Mouse (Mus musculus): Measurements from ENCODE around the gene Mpc1. TPM values are rescaled to one million over a fixed set of nuclear protein-coding genes. Genes with fewer than 3 reads are reported as not detected.

Mpc1 gene
- 290 and 317 TPM in 2 replicates for polyA plus RNA-seq (2015; fragmentation: Nextera tagmentation; extraction: Ambion mirVana)

DNA sequence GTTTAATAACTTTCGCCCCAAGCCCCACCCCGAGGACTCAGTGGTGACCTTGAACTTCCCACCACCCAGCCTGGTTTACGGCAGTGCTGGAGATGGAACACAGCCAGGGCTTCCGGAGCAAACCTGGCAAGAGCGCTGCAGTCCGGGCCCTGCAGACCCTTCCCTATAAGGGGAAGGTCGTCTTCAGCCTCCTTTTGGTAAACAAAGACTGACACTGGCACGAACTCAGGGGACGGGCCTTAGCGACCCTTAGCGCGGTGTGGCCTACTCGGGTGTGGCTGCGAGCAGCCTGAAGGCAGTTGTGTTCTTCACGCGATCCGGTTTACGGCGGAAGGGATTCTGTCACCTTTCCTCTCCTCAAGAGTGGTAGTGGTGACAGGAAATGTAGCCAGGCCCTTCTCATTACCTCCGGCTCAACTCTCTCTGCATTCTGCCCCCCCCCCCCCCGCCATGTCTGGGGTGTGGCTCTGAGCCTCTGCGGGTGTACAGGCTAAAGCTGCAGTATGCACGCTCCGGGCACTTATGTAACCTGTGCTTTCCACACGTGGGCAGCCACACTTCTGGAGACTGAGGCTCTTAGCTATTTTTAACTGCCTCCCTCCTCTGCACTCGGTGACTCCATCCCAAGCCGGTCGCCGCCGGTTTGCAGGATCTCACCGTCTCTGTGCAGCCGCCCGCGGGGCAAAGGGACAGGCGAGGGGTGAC lies at the start of gene Mpc1:
Gene Mpc1, plus strand, starts transcription at position 84 of the 705 bp plus-strand sequence.
- H3K27ac ChIP-seq (replicated peaks) = peak within 1 kb of the TSS; percentile 95
- peak within 1 kb of the TSS; percentile 99 for H3K4me2 ChIP-seq
- peak; percentile 79 for ATAC-seq (ENCODE audit: low read depth)
- no peaks in the 10 kb centered on the region for H3K9me3 ChIP-seq
- H3K4me1 ChIP-seq (replicated peaks) = peaks cover 30% of the 10 kb centered on the region
- peak within 1 kb of the TSS; percentile 83 for H3K4me3 ChIP-seq
- WGBS = 1% methylated on average over 35 of the region's 35 CpGs
- no peaks in the 10 kb centered on the region for H3K27me3 ChIP-seq
- H3K9ac ChIP-seq = peak within 1 kb of the TSS; percentile 88
- H3K36me3 ChIP-seq = no peaks in the 10 kb centered on the region

DNA sequence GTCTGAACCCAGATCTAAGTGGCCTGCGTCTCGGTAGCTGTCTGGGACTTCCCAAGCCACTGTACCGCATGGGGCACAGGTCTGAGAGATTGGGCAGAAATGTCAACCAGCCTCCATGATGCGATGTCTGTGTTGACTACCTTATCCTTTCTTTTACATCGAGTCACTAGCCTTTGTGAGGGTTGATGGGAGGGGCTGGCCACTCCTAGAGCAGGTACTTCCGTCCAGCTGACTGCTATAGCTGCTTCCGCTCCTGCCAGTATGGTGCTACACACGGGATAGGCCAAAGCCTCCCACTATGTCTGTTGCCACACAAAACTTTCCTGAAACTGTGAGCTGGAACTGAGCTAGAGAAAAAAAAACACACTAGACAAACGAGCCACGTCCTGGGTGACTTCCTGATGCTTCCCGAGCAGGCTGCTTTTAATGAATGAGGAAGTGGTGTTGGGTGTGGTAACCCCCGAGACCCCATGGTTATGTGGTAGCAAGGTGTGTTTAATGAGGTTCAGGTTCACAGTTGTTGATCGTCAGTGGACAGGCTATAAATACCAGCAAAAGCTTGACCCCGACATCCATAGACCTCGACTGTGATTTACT lies 49.0 kb upstream of the Mpc1 start:
- Histone ChIP-seq H3K27ac (replicated peaks) (no peak overlapping the region), H3K9ac (no peak overlapping the region), H3K4me3 (no peak overlapping the region), H3K4me2 (no peak overlapping the region), H3K4me1 (replicated peaks) (no peaks in the 10 kb centered on the region), H3K36me3 (no peaks in the 10 kb centered on the region), H3K27me3 (no peaks in the 10 kb centered on the region; the same call in 1 of the 2 replicates), H3K9me3 (no peaks in the 10 kb centered on the region)
- WGBS = 76% methylated on average over 15 of the region's 15 CpGs
- ATAC-seq (ENCODE audit: low read depth) = no peak

- Histone ChIP-seq H3K4me2 (no peak overlapping the region), H3K9me3 (no peaks in the 10 kb centered on the region), H3K27ac (replicated peaks) (no peak overlapping the region), H3K27me3 (no peaks in the 10 kb centered on the region; the same call in 1 of the 2 replicates), H3K9ac (no peak overlapping the region), H3K36me3 (no peaks in the 10 kb centered on the region), H3K4me3 (no peak overlapping the region), H3K4me1 (replicated peaks) (no peaks in the 10 kb centered on the region)
- WGBS = 86% methylated on average over 4 of the region's 4 CpGs
- no peak for ATAC-seq (ENCODE audit: low read depth)
Measured at GRCm38 (mm10) chr17:8234537-8234936, 48.2 kb upstream of the Mpc1 start.

GRCm38 (mm10) chr17:8235743-8236142 lies 47.0 kb upstream of the Mpc1 start, which contains the start of gene Ccr6:
Gene Ccr6 (plus strand): TSS chr17:8236043.
- no peak within 1 kb of the TSS for H3K4me2 ChIP-seq
- no peaks in the 10 kb centered on the region for H3K4me1 ChIP-seq (replicated peaks)
- H3K36me3 ChIP-seq = no peaks in the 10 kb centered on the region
- H3K27me3 ChIP-seq = no peaks in the 10 kb centered on the region; the same call in 1 of the 2 replicates
- no peak within 1 kb of the TSS for H3K9ac ChIP-seq
- ATAC-seq (ENCODE audit: low read depth) = no peak
- H3K9me3 ChIP-seq = no peaks in the 10 kb centered on the region
- WGBS = 85% methylated on average over 3 of the region's 3 CpGs
- no peak within 1 kb of the TSS for H3K27ac ChIP-seq (replicated peaks)
- H3K4me3 ChIP-seq = no peak within 1 kb of the TSS

DNA sequence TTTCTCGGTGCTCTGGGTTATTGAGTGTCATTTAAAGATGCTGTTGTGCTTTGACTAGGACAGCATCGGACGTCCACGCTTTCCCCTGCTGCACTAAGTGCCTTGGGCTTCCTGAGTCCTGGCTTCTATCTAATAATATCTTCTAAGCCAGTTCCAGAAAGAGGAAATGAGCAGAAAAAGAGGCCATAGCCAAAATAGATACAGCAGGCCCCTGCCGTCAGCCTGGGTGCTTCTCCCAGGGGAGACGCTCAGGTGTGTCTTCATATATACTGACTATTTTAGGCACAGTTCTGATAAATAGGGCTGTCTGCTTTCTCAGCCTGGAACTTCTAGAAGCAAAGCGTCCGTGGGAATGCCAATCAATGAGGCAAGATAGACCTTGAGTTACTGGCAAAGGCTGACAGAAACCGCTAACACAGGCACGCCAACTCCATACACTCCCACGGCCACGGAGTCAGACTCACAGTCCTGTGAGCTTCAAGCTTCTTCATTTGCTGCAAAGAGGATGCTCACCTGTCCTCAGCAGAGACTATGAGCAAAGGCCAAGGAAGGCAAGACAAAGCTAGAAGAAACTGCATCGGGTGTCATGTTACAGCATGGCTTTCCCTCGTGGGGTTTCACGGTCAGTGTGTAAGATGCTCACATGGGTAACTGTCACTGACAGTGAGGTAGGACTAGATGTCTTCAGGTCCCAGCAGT lies 44.5 kb upstream of the Mpc1 start:
- Histone ChIP-seq H3K27ac (replicated peaks) (no peak overlapping the region), H3K4me2 (no peak overlapping the region), H3K9ac (no peak overlapping the region), H3K4me3 (no peak overlapping the region), H3K27me3 (no peaks in the 10 kb centered on the region; the same call in 1 of the 2 replicates), H3K36me3 (no peaks in the 10 kb centered on the region), H3K4me1 (replicated peaks) (no peaks in the 10 kb centered on the region), H3K9me3 (no peaks in the 10 kb centered on the region)
- WGBS = 79% methylated on average over 15 of the region's 15 CpGs
- no peak for ATAC-seq (ENCODE audit: low read depth)

DNA sequence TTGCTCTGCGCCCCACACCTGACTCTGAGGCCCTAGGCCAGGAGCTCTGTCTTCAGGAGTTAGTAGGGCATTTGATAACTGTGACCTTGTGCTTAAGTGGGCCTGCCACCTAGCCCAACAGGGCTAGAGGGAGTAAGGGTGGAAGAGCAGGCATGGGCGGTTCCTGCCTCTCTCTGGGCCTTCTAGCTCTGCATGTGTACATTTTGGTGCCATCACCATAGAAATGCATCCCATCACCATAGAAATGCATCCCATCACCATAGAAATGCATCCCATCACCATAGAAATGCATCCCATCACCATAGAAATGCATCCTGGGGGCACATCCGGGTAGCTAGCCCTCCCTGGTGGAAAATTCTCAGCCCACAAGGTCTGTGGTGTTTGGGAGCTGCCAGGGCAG lies 43.1 kb upstream of the Mpc1 start:
- no peaks in the 10 kb centered on the region for H3K4me1 ChIP-seq (replicated peaks)
- no peak for ATAC-seq (ENCODE audit: low read depth)
- no peaks in the 10 kb centered on the region for H3K36me3 ChIP-seq
- no peak overlapping the region for H3K9ac ChIP-seq
- H3K4me2 ChIP-seq = no peak overlapping the region
- H3K27me3 ChIP-seq = no peaks in the 10 kb centered on the region; the same call in 1 of the 2 replicates
- H3K9me3 ChIP-seq = no peaks in the 10 kb centered on the region
- H3K27ac ChIP-seq (replicated peaks) = no peak overlapping the region
- 71% methylated on average over 3 of the region's 3 CpGs for WGBS
- H3K4me3 ChIP-seq = no peak overlapping the region

DNA sequence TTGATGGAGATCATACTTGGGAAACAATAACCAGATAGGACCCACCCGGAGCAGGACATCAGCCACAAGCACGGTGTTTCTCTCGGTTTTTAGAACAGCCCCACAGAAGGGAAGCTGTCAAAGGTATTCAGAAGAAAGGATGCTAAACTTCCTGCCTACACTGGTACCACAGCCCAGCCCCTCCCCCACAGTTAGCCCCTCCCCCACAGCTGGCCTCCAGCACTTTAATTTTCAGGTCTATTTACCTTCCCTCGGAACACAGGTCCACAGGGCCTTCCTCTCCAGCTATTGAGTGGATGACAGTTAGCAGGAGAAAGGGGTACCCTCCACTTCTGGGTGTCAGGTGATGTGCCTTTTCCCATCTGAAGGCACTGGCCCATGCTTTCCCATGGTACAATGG lies 42.2 kb upstream of the Mpc1 start:
- Histone ChIP-seq H3K27me3 (no peaks in the 10 kb centered on the region; the same call in 1 of the 2 replicates), H3K36me3 (no peaks in the 10 kb centered on the region), H3K4me2 (no peak overlapping the region), H3K9me3 (no peaks in the 10 kb centered on the region), H3K4me1 (replicated peaks) (no peaks in the 10 kb centered on the region), H3K27ac (replicated peaks) (no peak overlapping the region), H3K4me3 (no peak overlapping the region), H3K9ac (no peak overlapping the region)
- WGBS = 72% methylated on average over 4 of the region's 4 CpGs
- no peak for ATAC-seq (ENCODE audit: low read depth)

GRCm38 (mm10) chr17:8241645-8242044 lies 41.1 kb upstream of the Mpc1 start:
- Histone ChIP-seq H3K9ac (no peak overlapping the region), H3K36me3 (no peaks in the 10 kb centered on the region), H3K27me3 (no peaks in the 10 kb centered on the region), H3K9me3 (no peaks in the 10 kb centered on the region), H3K27ac (replicated peaks) (no peak overlapping the region), H3K4me2 (no peak overlapping the region), H3K4me3 (no peak overlapping the region), H3K4me1 (replicated peaks) (no peaks in the 10 kb centered on the region)
- WGBS = 73% methylated on average over 12 of the region's 12 CpGs
- no peak for ATAC-seq (ENCODE audit: low read depth)

DNA sequence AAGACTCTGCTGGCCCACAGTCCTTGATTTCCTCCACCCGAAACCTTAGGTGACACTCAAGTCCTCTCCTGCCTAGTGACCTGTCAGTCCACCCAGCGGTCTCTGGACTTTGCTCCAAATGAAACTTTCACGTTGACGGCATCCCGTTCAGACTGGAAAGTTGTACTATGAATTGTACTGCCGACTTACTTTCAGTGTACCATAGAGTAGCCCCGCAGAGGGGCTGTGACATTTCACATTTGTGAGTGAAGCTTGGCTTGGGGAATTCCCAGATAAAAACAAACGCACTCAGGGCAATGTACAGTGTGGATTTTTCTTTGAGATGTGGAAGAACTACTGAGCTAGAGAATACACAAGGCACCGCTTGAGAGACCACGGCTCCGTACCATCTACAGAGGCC lies 40.5 kb upstream of the Mpc1 start:
- H3K4me3 ChIP-seq = no peak overlapping the region
- no peak overlapping the region for H3K27ac ChIP-seq (replicated peaks)
- H3K36me3 ChIP-seq = no peaks in the 10 kb centered on the region
- no peaks in the 10 kb centered on the region for H3K9me3 ChIP-seq
- no peaks in the 10 kb centered on the region for H3K27me3 ChIP-seq
- no peak overlapping the region for H3K9ac ChIP-seq
- no peak for ATAC-seq (ENCODE audit: low read depth)
- no peak overlapping the region for H3K4me2 ChIP-seq
- H3K4me1 ChIP-seq (replicated peaks) = no peaks in the 10 kb centered on the region
- WGBS = 92% methylated on average over 11 of the region's 11 CpGs

GRCm38 (mm10) chr17:8244124-8244523 lies 38.6 kb upstream of the Mpc1 start:
- Histone ChIP-seq H3K9ac (no peak overlapping the region), H3K36me3 (no peaks in the 10 kb centered on the region), H3K4me2 (no peak overlapping the region), H3K4me3 (no peak overlapping the region), H3K9me3 (no peaks in the 10 kb centered on the region), H3K27me3 (no peaks in the 10 kb centered on the region), H3K4me1 (replicated peaks) (no peaks in the 10 kb centered on the region), H3K27ac (replicated peaks) (no peak overlapping the region)
- no peak for ATAC-seq (ENCODE audit: low read depth)
- WGBS = 75% methylated on average over 2 of the region's 2 CpGs

DNA sequence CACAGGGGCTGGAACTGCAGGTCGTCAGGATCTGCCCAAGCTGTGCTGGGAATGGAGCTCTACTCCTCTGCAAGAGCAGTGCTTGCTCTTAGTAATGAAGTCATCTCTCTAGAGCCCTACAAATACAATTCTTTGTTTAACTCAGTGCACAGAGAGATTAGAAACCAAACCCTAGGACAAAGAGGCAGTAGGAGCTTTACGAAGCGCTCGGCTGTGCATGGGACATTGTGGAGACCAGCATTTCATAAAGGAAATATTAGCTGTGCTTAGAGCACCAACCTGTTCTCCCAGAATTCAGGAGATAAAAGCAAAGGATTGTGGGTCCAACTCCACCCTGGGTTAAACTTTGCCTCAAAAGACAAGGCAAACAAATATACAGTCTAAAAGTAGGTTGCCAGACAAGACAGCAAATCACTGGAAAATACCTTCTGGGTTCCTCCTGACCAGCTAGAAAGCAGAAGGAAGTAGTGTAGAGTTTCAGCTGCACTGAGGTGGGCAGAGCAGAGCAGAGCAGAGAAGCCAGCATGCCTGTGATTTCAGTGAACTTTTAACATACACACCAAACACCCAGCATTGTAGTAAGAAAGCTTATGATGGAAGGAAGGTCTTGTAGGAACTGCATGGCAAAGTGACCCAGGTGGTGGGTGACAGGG lies 36.5 kb upstream of the Mpc1 start:
- Histone ChIP-seq H3K36me3 (no peaks in the 10 kb centered on the region), H3K4me2 (no peak overlapping the region), H3K27me3 (no peaks in the 10 kb centered on the region), H3K4me3 (no peak overlapping the region), H3K9me3 (no peaks in the 10 kb centered on the region), H3K27ac (replicated peaks) (no peak overlapping the region), H3K9ac (no peak overlapping the region), H3K4me1 (replicated peaks) (no peaks in the 10 kb centered on the region)
- WGBS = 81% methylated on average over 4 of the region's 4 CpGs
- ATAC-seq (ENCODE audit: low read depth) = no peak

- Histone ChIP-seq H3K4me1 (replicated peaks) (no peaks in the 10 kb centered on the region), H3K9me3 (no peaks in the 10 kb centered on the region), H3K4me3 (no peak overlapping the region), H3K9ac (no peak overlapping the region), H3K36me3 (no peaks in the 10 kb centered on the region), H3K27me3 (no peaks in the 10 kb centered on the region), H3K27ac (replicated peaks) (no peak overlapping the region), H3K4me2 (no peak overlapping the region)
- 87% methylated on average over 7 of the region's 7 CpGs for WGBS
- ATAC-seq (ENCODE audit: low read depth) = no peak
Measured at GRCm38 (mm10) chr17:8251704-8252103, 31.0 kb upstream of the Mpc1 start.

All from neural tube, embryonic 13.5 days (tissue).